Mouse (Mus musculus): ENCODE measurements at regions not wholly inside any gene's neighbourhood (a gene's known extent, or its start where the extent isn't known, plus 50 kb on each side); places are given as distances from the start of the nearest gene placed in this dataset.

GRCm38 (mm10) chr6:126481257-126481656 is 54.0 kb downstream of the Kcna5 start:
- no peak for DNase-seq (ENCODE audit: low spot score)

- DNase-seq (ENCODE audit: low spot score) = no peak
These were observed 57.7 kb downstream of the Kcna5 start for GRCm38 (mm10) chr6:126477506-126477905.

- no peak for DNase-seq (ENCODE audit: low spot score)
These were observed 58.5 kb downstream of the Kcna5 start for GRCm38 (mm10) chr6:126476758-126477157.

DNA sequence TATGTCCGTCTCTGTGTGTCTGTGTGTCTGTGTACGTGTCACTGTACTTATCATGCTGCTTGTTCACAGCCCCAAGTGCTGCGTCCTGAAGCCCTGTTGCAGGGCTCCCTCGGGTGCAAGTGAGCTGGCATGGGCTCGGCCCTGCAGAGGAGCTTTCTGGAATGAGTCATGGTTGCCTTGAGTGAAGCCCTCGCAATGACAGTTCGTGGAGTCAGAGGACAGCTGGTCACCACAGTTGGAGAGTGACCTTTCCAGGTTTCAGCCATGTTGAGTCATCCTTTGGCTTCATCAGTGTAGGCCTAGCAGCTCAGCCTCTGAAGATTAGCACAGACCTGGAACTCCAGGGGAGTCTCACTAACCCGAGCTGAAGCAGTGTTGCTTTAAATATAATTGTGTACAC is 59.7 kb downstream of the Kcna5 start:
- DNase-seq (ENCODE audit: low spot score) = no peak

DNA sequence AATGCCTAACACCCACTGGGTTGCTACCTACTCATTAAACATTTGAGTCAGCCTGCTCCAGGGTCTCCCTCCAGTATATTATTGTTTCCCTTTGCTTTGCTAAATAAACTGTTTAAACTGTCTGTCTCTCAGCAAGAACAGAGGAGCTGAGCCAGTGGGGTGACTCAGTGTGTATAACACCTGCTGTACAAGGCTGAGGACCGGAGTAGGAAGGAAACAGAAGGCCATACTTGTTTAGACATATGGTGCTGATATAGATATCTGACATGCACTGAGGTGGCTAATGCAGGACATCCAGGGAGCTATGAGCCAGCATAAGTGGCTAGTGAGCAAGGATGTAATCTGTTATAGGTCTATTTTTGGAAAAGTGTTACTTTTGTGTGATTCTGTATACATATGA is 81.5 kb downstream of the Kcna5 start:
- DNase-seq (ENCODE audit: low spot score) = no peak

DNA sequence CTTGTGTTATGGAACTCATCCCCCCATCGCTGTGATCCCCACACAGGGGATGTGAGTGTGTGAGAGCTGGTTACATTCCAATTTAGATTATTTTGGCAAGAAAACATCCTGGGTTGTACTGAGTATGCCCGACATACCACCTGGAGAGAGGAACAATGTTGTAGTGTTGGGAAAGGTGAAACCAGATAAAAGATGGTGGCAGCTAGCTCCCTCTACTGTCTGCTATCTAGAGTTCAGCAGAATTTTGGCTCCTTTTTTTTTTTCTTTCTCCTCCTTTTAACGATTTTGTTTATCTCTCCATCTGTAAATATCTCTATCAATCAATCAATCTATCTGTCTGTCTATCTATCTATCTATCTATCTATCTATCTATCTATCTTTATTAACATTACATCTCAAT is 89.7 kb downstream of the Kcna5 start:
- no peak for DNase-seq (ENCODE audit: low spot score)

- DNase-seq (ENCODE audit: low spot score) = no peak
These were observed 95.0 kb downstream of the Kcna5 start for GRCm38 (mm10) chr6:126440254-126440653.

GRCm38 (mm10) chr6:126437976-126438736 is 97.1 kb downstream of the Kcna5 start:
- no peak for DNase-seq (ENCODE audit: low spot score)

- no peak for DNase-seq (ENCODE audit: low spot score)
These were observed 108.0 kb downstream of the Kcna5 start for GRCm38 (mm10) chr6:126427208-126427607.

GRCm38 (mm10) chr6:126405736-126406135 is 129.5 kb downstream of the Kcna5 start:
- peak; percentile 69 for DNase-seq (ENCODE audit: low spot score)

- no peak for DNase-seq (ENCODE audit: low spot score)
These were observed 130.7 kb downstream of the Kcna5 start for GRCm38 (mm10) chr6:126404331-126405070.

GRCm38 (mm10) chr6:126399595-126399994 is 135.6 kb downstream of the Kcna5 start:
- no peak for DNase-seq (ENCODE audit: low spot score)

DNA sequence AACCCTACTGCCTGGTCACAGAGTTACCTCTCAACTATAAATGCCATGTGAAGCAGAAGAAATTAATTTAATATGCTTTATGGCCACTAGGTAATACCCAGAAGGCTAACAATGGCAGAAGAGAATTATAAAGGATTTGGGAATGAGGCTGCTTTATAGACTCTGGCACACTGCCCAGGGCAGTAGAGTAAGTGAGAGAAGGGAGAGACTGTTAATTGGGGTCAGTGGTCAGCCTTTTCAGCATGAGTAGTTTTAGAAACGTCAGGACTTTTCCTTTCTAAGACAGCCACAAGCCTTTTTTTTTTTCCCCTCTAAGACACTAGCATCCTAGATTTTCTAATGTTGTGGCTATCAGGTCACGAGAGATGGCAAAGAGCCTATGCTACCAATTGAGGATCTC is 136.6 kb downstream of the Kcna5 start:
- DNase-seq (ENCODE audit: low spot score) = no peak

DNA sequence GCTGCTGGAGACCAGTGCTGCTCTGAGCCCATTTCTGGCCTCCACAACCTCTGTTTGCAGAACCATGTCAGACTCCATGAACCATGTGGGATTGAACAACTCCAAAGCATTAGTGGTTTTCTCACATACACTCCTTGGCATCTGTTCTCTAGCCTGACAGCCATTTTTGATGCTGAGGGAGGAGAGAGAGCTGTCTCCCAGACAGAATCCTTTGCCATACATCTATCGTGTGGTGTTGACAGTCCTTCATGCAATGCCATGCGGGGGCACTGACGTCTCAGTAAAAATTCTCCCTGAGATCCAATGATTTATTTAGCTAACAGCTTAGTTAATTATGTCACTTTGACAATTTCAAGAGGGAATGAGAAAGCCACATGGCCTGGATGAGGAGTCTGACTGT is 140.2 kb downstream of the Kcna5 start:
- DNase-seq (ENCODE audit: low spot score) = no peak

DNA sequence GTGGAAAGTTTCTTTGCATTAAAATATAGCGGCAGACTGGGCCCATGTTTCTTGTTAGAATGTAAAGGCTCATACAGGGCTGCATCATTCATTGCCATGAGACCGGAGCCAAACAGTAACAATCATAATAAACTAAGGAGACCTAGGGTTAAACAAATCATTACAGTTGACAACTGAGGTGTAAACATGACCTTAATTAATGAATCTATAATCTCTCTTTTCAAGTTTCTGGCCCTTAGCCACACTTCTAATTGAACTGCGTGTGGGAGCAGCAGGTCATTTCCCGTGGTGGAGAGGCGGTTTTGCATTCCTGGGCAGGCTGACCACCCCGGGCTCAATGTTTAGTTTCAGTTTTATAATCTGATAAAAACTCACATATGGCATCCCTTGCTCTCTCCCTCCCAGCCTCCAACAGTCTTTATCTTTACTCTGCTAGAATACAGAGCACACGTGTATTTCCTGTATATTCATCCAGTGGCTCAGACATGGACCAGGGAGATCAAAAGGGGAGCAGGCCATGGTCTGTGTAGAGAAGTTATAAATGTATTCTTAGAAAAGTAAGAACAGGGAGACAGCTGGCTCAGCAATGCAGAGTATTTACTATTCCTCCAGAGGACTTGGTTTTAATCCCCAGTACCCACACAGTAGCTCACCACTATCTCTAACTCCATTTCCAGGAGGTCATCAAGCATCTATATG is 141.0 kb downstream of the Kcna5 start:
- no peak for DNase-seq (ENCODE audit: low spot score)

GRCm38 (mm10) chr6:126384210-126385012 is 150.8 kb downstream of the Kcna5 start:
- DNase-seq (ENCODE audit: low spot score) = no peak

GRCm38 (mm10) chr6:126377216-126377615 is 158.0 kb downstream of the Kcna5 start:
- DNase-seq (ENCODE audit: low spot score) = no peak

DNA sequence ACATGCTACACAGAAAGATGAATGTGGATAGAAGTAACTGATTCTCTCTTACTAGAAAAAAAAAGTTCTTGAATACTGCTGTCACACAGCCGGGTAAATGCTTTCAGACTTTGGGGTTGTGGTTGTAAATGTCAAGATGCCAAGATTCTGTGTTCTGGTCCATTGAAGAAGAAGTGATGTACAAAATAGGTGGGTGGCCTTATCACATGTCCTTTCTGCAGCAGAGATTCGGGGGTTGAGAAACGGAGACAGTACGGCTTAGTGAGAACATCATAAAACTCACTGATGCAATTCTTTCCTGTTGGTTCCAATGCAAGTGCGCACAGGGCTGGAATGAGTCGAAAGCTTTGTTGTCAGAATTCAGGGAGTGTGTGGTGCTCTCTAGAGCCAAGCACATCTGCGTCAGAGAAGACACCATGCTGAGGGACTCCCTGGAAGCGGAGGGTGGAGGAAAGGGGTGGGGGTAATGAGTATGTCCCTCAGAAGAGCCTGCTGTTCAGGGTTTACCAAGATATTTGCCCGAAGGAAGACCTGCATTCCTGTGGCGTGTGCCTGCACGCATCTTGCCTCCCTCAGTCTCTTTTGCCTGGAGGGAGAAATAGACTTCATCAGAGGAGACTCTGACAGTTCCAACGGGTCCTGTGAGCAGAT is 160.1 kb downstream of the Kcna5 start:
- DNase-seq (ENCODE audit: low spot score) = no peak

DNA sequence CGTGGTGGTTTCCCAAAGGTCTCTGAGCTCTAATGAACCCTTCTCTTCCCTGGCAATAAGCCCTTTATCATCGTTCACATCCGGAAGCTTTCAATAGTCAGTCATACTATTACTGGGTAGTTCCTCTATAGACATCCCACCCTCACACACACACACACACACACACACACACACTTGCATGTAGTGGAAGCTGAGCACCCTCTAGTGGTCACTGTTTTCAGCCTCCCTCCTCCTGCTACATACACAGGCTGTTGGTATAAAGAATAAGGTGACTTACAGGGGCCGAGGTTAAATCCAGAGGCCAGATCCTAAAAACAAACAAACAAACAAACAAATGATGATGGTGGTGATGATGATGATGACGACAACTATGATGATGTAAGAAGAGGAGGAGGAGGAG is 163.2 kb downstream of the Kcna5 start:
- DNase-seq (ENCODE audit: low spot score) = peak; percentile 72

DNA sequence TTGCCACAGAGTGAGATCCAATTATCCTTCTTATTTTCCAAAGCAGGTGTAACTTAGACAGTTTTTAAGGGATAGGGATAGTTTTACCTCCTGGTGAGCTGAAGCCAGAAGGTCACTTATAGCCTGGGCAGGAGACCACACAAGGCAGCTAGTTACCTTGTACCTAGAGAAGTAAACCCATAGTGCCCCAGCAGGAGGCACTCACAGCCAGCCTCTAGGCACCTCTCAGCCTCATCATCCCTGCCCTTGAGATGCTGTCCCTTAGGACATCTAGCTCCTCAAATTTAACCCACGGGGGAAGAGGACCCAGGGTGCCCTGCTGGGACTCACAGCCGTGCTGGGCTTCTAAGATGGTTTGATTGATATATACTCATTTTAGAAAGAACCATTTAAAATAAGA is 163.7 kb downstream of the Kcna5 start:
- DNase-seq (ENCODE audit: low spot score) = no peak

DNA sequence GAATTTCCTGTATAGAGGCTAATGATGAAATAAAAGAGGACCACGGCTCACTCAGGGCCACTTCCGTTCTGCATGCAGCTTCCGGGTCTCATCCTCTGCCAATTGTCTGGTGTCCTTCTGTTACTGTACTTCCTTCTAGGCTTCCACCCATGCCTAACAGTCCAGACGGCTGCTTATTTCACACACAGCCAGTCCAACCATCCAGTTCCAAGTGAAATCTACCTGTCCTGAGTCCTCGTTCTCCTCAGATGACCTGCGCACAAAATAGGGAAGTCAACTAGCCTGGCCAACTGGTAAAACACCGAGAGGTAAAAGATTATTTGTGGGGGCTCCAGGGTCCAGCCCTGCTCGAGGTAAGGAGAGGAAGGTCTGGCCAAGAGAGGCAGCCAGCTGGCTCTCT is 169.7 kb downstream of the Kcna5 start:
- no peak for DNase-seq (ENCODE audit: low spot score)

DNA sequence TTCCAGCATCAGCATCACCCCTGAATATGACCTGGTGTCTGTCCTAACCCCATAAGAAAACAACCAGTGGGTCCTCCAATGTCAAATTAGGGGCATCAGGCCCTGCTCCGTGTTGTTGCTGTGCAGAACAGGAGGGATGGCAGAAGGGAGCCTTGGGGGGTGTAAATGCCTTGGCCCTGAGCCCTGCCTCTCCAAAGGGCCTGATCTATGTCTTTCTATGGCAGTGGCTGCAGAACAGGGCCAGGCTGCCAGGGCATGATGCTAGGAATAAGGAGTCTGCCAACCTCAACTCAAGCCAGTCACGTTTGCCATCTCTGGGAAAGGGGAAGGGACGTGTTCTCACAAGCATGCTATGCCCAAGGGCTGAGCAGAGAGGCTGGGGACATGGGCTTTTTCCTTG is 172.9 kb downstream of the Kcna5 start:
- DNase-seq (ENCODE audit: low spot score) = no peak
